Mouse (Mus musculus) C2C12 (cell line): ENCODE results near the gene Fat2. TPM values are rescaled to one million over a fixed set of nuclear protein-coding genes. Genes with fewer than 3 reads are reported as not detected.

Experiments
- H3K27me3 ChIP-seq: one replicate; pipeline ENCODE4 v1.6.1; 2011; ENCODE audit not compliant: control insufficient read depth, insufficient read depth, insufficient read length
- H3K36me3 ChIP-seq: one replicate; pipeline ENCODE4 v1.6.1; 2011; ENCODE audit not compliant: control insufficient read depth, insufficient read depth
- H3K4me3 ChIP-seq: one replicate; pipeline ENCODE4 v1.5.1; 2011; ENCODE audit warnings: mild to moderate bottlenecking, control low read depth; ENCODE audit not compliant: poor library complexity, insufficient read depth, severe bottlenecking
- H3K79me2 ChIP-seq: one replicate; pipeline ENCODE4 v1.6.1; 2011; ENCODE audit not compliant: control insufficient read depth, insufficient read depth
- H3K79me3 ChIP-seq: one replicate; pipeline ENCODE4 v1.6.1; 2011; ENCODE audit warnings: low read depth, control low read depth
- H3ac ChIP-seq: one replicate; pipeline ENCODE3; 2011; ENCODE audit warnings: low read depth; ENCODE audit not compliant: control insufficient read depth, insufficient read length
- CEBPB ChIP-seq: IDR thresholded peaks from one replicate; pipeline ENCODE4 v1.6.1; 2011; ENCODE audit warnings: low read depth, mild to moderate bottlenecking, control low read depth, moderate library complexity
- CTCF ChIP-seq: IDR thresholded peaks from one replicate; pipeline ENCODE4 v1.5.1; 2011; ENCODE audit not compliant: control insufficient read depth, insufficient read depth, insufficient read length
- FOSL1 ChIP-seq: IDR thresholded peaks from one replicate; pipeline ENCODE4 v1.8.0; 2011; ENCODE audit warnings: mild to moderate bottlenecking, low read length; ENCODE audit not compliant: poor library complexity, insufficient read depth, severe bottlenecking
- MAX ChIP-seq: IDR thresholded peaks from one replicate; pipeline ENCODE4 v1.6.1; 2011; ENCODE audit warnings: mild to moderate bottlenecking, control low read depth
- MYOD1 ChIP-seq: IDR thresholded peaks from one replicate; pipeline ENCODE4 v1.6.1; 2011; ENCODE audit warnings: low read depth; ENCODE audit not compliant: control insufficient read depth, insufficient read length
- MYOG ChIP-seq: IDR thresholded peaks from one replicate; pipeline ENCODE4 v1.6.1; 2011; ENCODE audit not compliant: control insufficient read depth, insufficient read length; ENCODE audit errors: extremely low read depth
- USF1 ChIP-seq: IDR thresholded peaks from one replicate; pipeline ENCODE4 v1.6.1; 2011; ENCODE audit warnings: low read depth, mild to moderate bottlenecking, control low read depth, moderate library complexity
- polyA plus RNA-seq: library from polyadenylated mRNA; unstranded; fragments of >200 nt; fragmentation: generic; extraction: Trizol; gene quantifications from one replicate; pipeline ENCODE4 v1.2.1, GENCODE M21; 2012; ENCODE audit warnings: missing spikeins

The Fat2 gene
- polyA plus RNA-seq, 1 experiment = 0.19 TPM

DNA sequence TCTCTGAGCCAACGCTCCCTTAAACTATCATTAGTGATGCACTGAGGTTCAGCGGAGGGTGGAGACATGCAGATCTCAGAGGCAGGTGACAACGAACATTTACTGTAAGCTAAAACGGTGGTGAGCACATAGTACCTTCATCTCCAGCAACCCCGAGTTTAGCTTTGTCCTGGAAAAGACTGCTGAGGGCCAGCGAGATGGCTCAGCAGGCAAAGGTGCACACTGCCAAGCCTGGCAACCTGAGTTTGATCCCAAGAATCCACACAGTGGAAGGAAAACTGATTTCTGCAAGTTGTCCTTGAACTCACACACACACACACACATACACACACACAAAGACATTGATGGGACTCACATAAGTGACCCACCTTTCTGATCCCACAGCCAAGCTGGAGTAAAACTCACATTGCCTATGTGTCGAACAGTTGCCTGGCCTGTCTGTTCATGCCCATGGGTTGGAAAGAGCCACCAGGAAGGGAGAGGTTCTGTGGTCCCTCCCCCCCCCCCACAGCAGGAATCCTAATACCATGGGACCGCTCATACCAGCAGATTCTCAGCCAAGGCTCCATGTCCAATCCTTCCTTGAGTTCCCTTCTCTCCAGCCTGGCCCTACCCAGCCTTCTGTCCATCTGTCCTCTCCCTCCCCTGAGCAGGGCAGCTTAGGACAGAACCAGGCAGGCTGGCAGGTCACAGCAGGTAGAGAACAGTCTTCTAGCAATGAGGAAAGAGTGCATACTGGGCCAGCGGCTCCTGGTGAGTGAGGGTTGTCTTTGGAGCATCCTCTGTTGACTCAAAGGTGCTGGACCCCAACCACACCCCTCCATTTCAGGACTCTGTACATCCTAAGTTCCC, 8.6 kb downstream of the Fat2 start:
- no peak overlapping the region for H3K4me3 ChIP-seq
- peaks cover 13% of the 10 kb centered on the region for H3K27me3 ChIP-seq
- no peaks in the 10 kb centered on the region for H3K79me3 ChIP-seq
- TF ChIP-seq MAX (no peak), FOSL1 (no peak), MYOD1 (no peak), CEBPB (no peak), MYOG (no peak), CTCF (no peak), USF1 (no peak)
- H3K79me2 ChIP-seq = no peaks in the 10 kb centered on the region
- no peaks in the 10 kb centered on the region for H3K36me3 ChIP-seq
- H3ac ChIP-seq = no peak overlapping the region

DNA sequence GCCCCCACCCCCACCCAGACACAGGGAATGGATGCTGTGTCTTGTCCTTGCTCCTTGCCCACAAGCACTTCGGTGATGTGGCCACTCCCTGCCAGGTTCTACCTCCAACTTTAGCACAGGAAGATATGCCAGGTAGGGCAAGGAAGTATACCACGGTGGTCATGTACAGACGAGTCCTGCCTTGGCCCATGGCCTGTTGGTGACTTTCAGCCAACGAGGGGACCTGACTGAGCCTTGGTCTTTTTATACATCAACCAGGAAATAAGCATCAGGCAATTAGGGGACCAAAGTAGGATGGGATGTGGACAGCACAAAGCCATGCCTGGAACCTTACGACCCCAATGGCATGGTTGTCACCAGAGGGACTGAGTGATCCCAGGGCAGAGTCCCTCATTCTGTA, 9.3 kb downstream of the Fat2 start:
- no peak overlapping the region for H3ac ChIP-seq
- no peaks in the 10 kb centered on the region for H3K79me2 ChIP-seq
- no peaks in the 10 kb centered on the region for H3K36me3 ChIP-seq
- no peak for TF ChIP-seq MYOG
- no peak for TF ChIP-seq CTCF
- no peak for TF ChIP-seq USF1
- no peak for TF ChIP-seq MAX
- H3K79me3 ChIP-seq = no peaks in the 10 kb centered on the region
- H3K4me3 ChIP-seq = no peak overlapping the region
- H3K27me3 ChIP-seq = peaks cover 13% of the 10 kb centered on the region

DNA sequence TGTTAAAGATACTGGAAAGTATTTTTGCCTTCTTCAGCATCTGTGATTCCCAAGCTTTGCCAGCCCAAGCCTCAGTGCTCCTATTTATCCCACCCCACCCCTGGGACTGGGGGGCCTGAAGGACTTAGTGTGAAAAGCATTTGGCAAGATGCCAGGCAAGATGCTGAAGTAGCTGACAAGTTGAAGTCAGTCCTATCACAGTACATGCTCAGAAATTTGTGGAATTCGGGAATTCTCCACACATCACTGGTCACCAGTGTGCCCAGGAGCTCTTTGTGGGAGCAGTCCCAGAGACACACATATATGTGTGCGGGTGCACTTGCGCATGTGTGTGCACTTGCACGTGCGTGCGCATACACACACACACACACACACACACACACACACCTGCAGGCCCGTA, 10.2 kb downstream of the Fat2 start:
- Histone ChIP-seq H3K4me3 (no peak overlapping the region), H3K79me3 (no peaks in the 10 kb centered on the region), H3K36me3 (no peaks in the 10 kb centered on the region), H3ac (no peak overlapping the region), H3K27me3 (peaks cover 13% of the 10 kb centered on the region), H3K79me2 (no peaks in the 10 kb centered on the region)
- no peak for TF ChIP-seq CTCF
- TF ChIP-seq MAX = no peak
- TF ChIP-seq CEBPB = no peak
- no peak for TF ChIP-seq USF1
- TF ChIP-seq FOSL1 = no peak

DNA sequence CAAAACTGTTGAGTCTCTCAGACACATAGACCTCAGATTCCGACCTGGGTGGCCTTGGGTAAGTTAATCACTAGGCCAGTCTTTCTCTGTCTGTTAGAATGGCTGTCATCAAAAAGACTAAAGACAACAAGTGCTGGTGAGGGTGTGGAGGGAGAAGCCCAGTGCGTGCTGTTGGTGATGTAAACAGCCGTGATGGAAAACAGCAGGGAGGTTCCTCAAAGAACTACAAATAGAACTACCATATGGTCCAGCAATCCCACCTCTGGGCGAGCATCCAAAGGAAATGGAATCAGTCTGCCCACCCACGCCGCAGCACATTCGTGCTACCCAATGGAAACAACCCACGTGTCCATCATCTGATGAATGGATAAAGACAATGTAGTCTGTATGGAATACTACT, 12.5 kb downstream of the Fat2 start:
- H3K79me2 ChIP-seq = no peaks in the 10 kb centered on the region
- H3K79me3 ChIP-seq = no peaks in the 10 kb centered on the region
- peaks cover 8% of the 10 kb centered on the region for H3K27me3 ChIP-seq
- TF ChIP-seq MYOD1 = no peak
- TF ChIP-seq MYOG = no peak
- TF ChIP-seq USF1 = no peak
- H3K36me3 ChIP-seq = no peaks in the 10 kb centered on the region
- no peak overlapping the region for H3ac ChIP-seq
- no peak overlapping the region for H3K4me3 ChIP-seq

DNA sequence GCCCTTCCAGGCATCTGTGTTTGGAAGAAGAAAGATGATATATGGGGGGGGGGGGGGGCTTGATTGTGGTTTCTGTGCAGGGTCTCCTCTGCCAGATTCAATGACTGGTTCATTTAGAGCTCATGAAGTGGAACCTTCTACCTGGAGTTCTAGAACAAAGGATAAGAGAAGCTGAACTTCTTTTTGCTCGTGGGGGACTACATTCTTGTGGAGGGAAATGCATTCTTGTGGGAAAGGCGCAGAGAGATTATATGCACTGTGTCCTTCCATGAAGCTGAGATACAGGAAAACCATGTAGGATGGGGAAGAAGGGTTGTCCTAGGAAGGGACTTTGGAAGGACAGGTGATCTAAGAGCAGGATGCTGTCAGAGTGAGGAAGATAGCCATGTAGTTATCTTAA, 15.4 kb downstream of the Fat2 start:
- Histone ChIP-seq H3K4me3 (no peak overlapping the region), H3ac (no peak overlapping the region), H3K79me3 (no peaks in the 10 kb centered on the region), H3K27me3 (peaks cover 11% of the 10 kb centered on the region), H3K36me3 (no peaks in the 10 kb centered on the region), H3K79me2 (no peaks in the 10 kb centered on the region)
- TF ChIP-seq MAX (no peak), FOSL1 (no peak), MYOD1 (no peak), CTCF (no peak), MYOG (no peak), USF1 (no peak), CEBPB (no peak)

DNA sequence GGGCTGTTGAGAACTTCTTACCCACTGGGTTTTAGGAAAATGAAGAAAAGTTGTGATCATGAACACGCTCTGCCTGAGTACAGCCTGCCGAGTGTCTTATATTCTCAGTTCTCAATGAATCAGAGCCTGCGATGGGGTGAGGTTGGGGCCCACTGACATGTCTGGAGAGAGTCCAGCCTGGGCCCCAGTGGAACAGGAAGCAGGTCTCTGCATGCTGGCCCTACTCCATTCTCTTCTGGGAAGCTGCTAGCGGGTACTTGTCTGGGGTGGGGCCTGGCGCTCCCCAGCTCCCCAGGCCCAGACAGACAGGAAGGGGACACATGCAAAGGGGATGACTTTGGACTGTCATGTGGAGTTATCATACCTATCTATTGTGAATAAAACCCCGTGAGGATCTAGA, 20.4 kb downstream of the Fat2 start:
- Histone ChIP-seq H3K27me3 (peaks cover 34% of the 10 kb centered on the region), H3K79me2 (no peaks in the 10 kb centered on the region), H3K4me3 (no peak overlapping the region), H3K79me3 (no peaks in the 10 kb centered on the region), H3ac (no peak overlapping the region), H3K36me3 (no peaks in the 10 kb centered on the region)
- TF ChIP-seq MYOD1 (no peak), CTCF (no peak), FOSL1 (no peak), CEBPB (no peak)
